Mouse (Mus musculus) yolk sac, embryonic 10.5 days (tissue): ENCODE data around the gene Rapgef2.

Experiments used
- DNase-seq: peaks from one replicate; pipeline ENCODE4 v3.0.0-alpha.2; 2017; ENCODE audit warnings: low spot score

Gene Rapgef2

GRCm38 (mm10) chr3:79167586-79167985, 118.7 kb downstream of the Rapgef2 start:
- no peak for DNase-seq

GRCm38 (mm10) chr3:79161834-79162401, 124.4 kb downstream of the Rapgef2 start:
- DNase-seq, result no peak

GRCm38 (mm10) chr3:79161093-79161723, 125.1 kb downstream of the Rapgef2 start:
- DNase-seq, result no peak

- no peak for DNase-seq
Measured at GRCm38 (mm10) chr3:79158254-79158653, 128.1 kb downstream of the Rapgef2 start.

- no peak for DNase-seq
Measured at GRCm38 (mm10) chr3:79153039-79153487, 133.3 kb downstream of the Rapgef2 start.

- DNase-seq, result no peak
Measured at GRCm38 (mm10) chr3:79145407-79146055, 140.8 kb downstream of the Rapgef2 start.

- DNase-seq, result no peak
Measured at GRCm38 (mm10) chr3:79144672-79145406, 141.5 kb downstream of the Rapgef2 start.

GRCm38 (mm10) chr3:79144085-79144484, 142.2 kb downstream of the Rapgef2 start:
- no peak for DNase-seq

- no peak for DNase-seq
Measured at GRCm38 (mm10) chr3:79139245-79139644, 147.1 kb downstream of the Rapgef2 start.

- DNase-seq, result no peak
Measured at GRCm38 (mm10) chr3:79138601-79139000, 147.7 kb downstream of the Rapgef2 start.

GRCm38 (mm10) chr3:79130991-79131390, 155.3 kb downstream of the Rapgef2 start:
- DNase-seq, result no peak

- peak; percentile 8 for DNase-seq
Measured at GRCm38 (mm10) chr3:79129044-79129600, 157.2 kb downstream of the Rapgef2 start.

- no peak for DNase-seq
Measured at GRCm38 (mm10) chr3:79127797-79128196, 158.5 kb downstream of the Rapgef2 start.

- DNase-seq, result no peak
Measured at GRCm38 (mm10) chr3:79126857-79127256, 159.5 kb downstream of the Rapgef2 start.

- DNase-seq, result no peak
Measured at GRCm38 (mm10) chr3:79121391-79121790, 164.9 kb downstream of the Rapgef2 start.

GRCm38 (mm10) chr3:79119983-79120382, 166.3 kb downstream of the Rapgef2 start:
- no peak for DNase-seq

- DNase-seq, result no peak
Measured at GRCm38 (mm10) chr3:79110153-79110552, 176.2 kb downstream of the Rapgef2 start.

GRCm38 (mm10) chr3:79108246-79108645, 178.1 kb downstream of the Rapgef2 start:
- DNase-seq, result no peak

- DNase-seq, result no peak
Measured at GRCm38 (mm10) chr3:79106360-79106759, 180.0 kb downstream of the Rapgef2 start.

- no peak for DNase-seq
Measured at GRCm38 (mm10) chr3:79103604-79104003, 182.7 kb downstream of the Rapgef2 start.

- peak; percentile 34 for DNase-seq
Measured at GRCm38 (mm10) chr3:79101737-79102136, 184.6 kb downstream of the Rapgef2 start.

GRCm38 (mm10) chr3:79100831-79101230, 185.5 kb downstream of the Rapgef2 start:
- DNase-seq, result no peak
